Mouse (Mus musculus): Measurements from ENCODE around the gene Bend7.

GRCm38 (mm10) chr2:4736095-4736797, 18.6 kb downstream of the Bend7 start:
- TF ChIP-seq CTCF (IDR thresholded peaks at IDR 0.05; ENCODE audit: extremely low read depth, insufficient read depth, low read length), result no peak
- TF ChIP-seq POLR2A (IDR thresholded peaks at IDR 0.05; ENCODE audit: extremely low read depth, insufficient read depth, low read length), result no peak

All from cortical plate, adult 2 months (tissue).